Mouse (Mus musculus): ENCODE measurements around the gene Pde8b. TPM values are rescaled to one million over a fixed set of nuclear protein-coding genes. Genes with fewer than 3 reads are reported as not detected.
"Not testable (repeated sequence)": the region's sequence is repeated elsewhere in the genome, so short reads cannot be mapped to it uniquely, and the experiment has no call there.

Gene Pde8b
- total RNA-seq, 2 experiments from 2014 or later, result 2.5 TPM

GRCm38 (mm10) chr13:95221882-95222568 lies 28.1 kb downstream of the Pde8b start:
- no peak for DNase-seq

- DNase-seq, result not testable (repeated sequence)
These were observed 34.4 kb downstream of the Pde8b start for GRCm38 (mm10) chr13:95215661-95216170.

GRCm38 (mm10) chr13:95212320-95212719 lies 37.8 kb downstream of the Pde8b start:
- no peak for DNase-seq

GRCm38 (mm10) chr13:95207301-95207700 lies 42.8 kb downstream of the Pde8b start:
- not testable (repeated sequence) for DNase-seq

- DNase-seq, result no peak
These were observed 47.9 kb downstream of the Pde8b start for GRCm38 (mm10) chr13:95202151-95202758.

GRCm38 (mm10) chr13:95200817-95201216 lies 49.3 kb downstream of the Pde8b start:
- no peak for DNase-seq

GRCm38 (mm10) chr13:95200036-95200435 lies 50.1 kb downstream of the Pde8b start:
- no peak for DNase-seq

- no peak for DNase-seq
These were observed 53.9 kb downstream of the Pde8b start for GRCm38 (mm10) chr13:95196106-95196705.

GRCm38 (mm10) chr13:95191951-95192350 lies 58.2 kb downstream of the Pde8b start:
- no peak for DNase-seq

- DNase-seq, result no peak
These were observed 61.0 kb downstream of the Pde8b start for GRCm38 (mm10) chr13:95189111-95189510.

- DNase-seq, result no peak
These were observed 62.9 kb downstream of the Pde8b start for GRCm38 (mm10) chr13:95187153-95187665.

GRCm38 (mm10) chr13:95186741-95187035 lies 63.4 kb downstream of the Pde8b start:
- no peak for DNase-seq

GRCm38 (mm10) chr13:95185891-95186740 lies 64.0 kb downstream of the Pde8b start:
- DNase-seq, result no peak

- DNase-seq, result no peak
These were observed 66.5 kb downstream of the Pde8b start for GRCm38 (mm10) chr13:95183686-95184085.

- no peak for DNase-seq
These were observed 69.9 kb downstream of the Pde8b start for GRCm38 (mm10) chr13:95180208-95180607.

GRCm38 (mm10) chr13:95177326-95177725 lies 72.8 kb downstream of the Pde8b start:
- no peak for DNase-seq

- no peak for DNase-seq
These were observed 73.7 kb downstream of the Pde8b start for GRCm38 (mm10) chr13:95176399-95176798.

GRCm38 (mm10) chr13:95174253-95174652 lies 75.9 kb downstream of the Pde8b start:
- no peak for DNase-seq

GRCm38 (mm10) chr13:95172346-95172745 lies 77.8 kb downstream of the Pde8b start:
- no peak for DNase-seq

GRCm38 (mm10) chr13:95160211-95160610 lies 89.9 kb downstream of the Pde8b start:
- no peak for DNase-seq

- DNase-seq, result no peak
These were observed 91.2 kb downstream of the Pde8b start for GRCm38 (mm10) chr13:95158986-95159385.

GRCm38 (mm10) chr13:95144746-95145145 lies 105.4 kb downstream of the Pde8b start:
- no peak for DNase-seq
